Mouse (Mus musculus) central nervous system, embryonic 11.5 days (tissue): Measurements from ENCODE around the gene Kbtbd2. TPM values are rescaled to one million over a fixed set of nuclear protein-coding genes. Genes with fewer than 3 reads are reported as not detected.

ENCODE experiments used
- polyA plus RNA-seq: library from polyadenylated mRNA; depleted of rRNA; stranded (reverse); fragments of >200 nt; gene quantifications from 2 replicates; pipeline ENCODE4 v1.2.3, GENCODE M21; 2012; rRNA removed

Gene Kbtbd2
- 27.7 and 36.0 TPM in 2 replicates for polyA plus RNA-seq

DNA sequence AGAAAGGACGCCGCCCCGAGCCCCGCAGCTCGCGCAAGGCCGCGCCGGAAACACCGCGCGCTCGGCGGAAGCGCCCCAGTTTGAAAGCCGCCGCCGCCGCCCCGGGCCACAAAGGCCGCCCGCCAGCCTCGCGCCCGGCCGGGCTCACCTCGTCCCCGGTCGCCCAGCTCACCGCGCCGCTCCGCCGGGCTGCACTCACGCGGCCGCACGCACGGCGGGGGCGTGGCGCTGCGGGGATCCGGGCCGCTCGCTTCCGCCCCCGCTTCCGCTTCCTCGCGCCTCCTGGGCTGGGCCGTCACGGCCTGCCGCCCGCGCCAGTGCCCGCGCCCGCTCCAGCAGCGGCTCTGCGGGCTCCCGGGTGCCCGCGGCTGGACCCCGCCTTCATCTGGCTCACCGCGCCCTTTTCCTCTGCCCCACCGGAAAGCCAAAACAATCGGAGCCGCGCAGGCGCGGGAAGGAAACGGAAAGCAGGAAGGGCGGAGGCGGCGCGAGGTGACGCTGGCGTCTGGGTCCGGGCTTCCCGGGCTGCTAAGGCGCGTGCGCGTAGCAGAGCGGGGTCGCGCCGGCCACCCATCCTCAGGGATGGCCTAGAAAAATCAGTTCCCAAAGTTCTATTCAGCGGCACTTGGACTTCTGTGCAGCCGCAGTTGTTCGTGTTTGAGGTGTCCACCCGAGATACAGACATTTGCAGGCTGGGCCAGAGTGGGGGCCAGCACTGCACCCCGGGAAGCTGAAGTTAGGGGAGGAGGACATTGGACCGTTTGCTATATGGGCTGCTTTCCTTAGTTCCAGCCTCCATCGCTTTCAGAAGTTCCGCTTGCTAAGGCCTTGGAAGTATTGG lies at the start of gene Kbtbd2:
Kbtbd2 (minus strand) TSS at position 503 of the 841 bp plus-strand sequence.

DNA sequence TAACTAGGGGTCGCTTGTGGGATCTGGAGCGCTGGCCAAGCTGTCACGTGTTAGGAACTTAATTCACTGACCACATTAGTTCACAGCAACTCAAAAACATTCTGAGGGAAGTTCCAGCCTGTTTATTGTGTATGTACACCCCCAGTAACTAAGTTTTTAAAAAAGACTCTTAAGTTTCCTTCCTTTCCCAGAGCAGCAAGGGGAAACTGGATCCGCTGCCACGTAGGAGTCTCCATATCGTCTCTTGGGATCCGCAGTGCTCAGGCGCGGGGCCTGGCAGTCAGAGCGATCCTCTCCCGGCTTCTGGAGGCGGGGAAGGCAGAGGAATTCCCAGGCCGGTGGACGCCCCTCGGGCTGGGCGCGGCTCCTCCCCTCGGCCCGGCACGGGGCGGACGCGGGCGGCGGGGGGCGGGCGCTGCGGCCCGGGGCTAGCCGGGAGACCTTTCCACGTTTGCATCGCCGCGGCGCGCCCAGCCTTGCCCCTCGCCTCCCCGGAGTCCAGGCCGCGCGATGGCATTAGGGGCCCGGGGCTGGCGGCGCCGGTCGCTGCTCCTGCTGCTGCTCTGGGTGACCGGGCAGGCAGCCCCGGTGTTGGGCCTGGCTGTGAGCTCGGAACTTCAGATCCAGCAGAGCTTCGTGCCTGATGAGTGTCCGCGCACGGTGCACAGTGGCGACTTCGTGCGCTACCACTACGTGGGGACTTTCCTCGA lies 34.2 kb upstream of the Kbtbd2 start, which contains the start of gene Fkbp9:
Fkbp9 (plus strand) TSS at position 363 of the 710 bp plus-strand sequence.

Other genes with a start within 250 kb of the Kbtbd2 start
- 4.1 and 4.3 TPM in 2 replicates for gene Pde1c, start 228.7 kb downstream of the Kbtbd2 start, polyA plus RNA-seq
- 76.8 and 181 TPM in 2 replicates for gene Lsm5, start 93.1 kb downstream of the Kbtbd2 start, polyA plus RNA-seq
- 14.7 and 18.7 TPM in 2 replicates for gene Avl9, start 82.9 kb downstream of the Kbtbd2 start, polyA plus RNA-seq
- 61.5 and 78.9 TPM in 2 replicates for gene Fkbp9, start 34.2 kb upstream of the Kbtbd2 start, polyA plus RNA-seq
- gene Nt5c3, start 126.1 kb upstream of the Kbtbd2 start, polyA plus RNA-seq: 27.7 and 40.0 TPM in 2 replicates
- gene Vmn1r4, start 126.2 kb upstream of the Kbtbd2 start, polyA plus RNA-seq: 0.36 and 0.39 TPM in 2 replicates
- not detected in 2 replicates for gene Vmn1r5, start 172.5 kb upstream of the Kbtbd2 start, polyA plus RNA-seq
- not detected in 2 replicates for gene Vmn1r6, start 199.4 kb upstream of the Kbtbd2 start, polyA plus RNA-seq
- gene Vmn1r7, start 227.5 kb upstream of the Kbtbd2 start, polyA plus RNA-seq: not detected in 2 replicates
- gene Vmn1r8, start 234.5 kb upstream of the Kbtbd2 start, polyA plus RNA-seq: not detected in 2 replicates